Mouse (Mus musculus): ENCODE results near the gene Irf2bp2. TPM values are rescaled to one million over a fixed set of nuclear protein-coding genes. Genes with fewer than 3 reads are reported as not detected.

Irf2bp2 gene
- polyA plus RNA-seq, 1 experiment from 2014 or later = 3.8 TPM

DNA sequence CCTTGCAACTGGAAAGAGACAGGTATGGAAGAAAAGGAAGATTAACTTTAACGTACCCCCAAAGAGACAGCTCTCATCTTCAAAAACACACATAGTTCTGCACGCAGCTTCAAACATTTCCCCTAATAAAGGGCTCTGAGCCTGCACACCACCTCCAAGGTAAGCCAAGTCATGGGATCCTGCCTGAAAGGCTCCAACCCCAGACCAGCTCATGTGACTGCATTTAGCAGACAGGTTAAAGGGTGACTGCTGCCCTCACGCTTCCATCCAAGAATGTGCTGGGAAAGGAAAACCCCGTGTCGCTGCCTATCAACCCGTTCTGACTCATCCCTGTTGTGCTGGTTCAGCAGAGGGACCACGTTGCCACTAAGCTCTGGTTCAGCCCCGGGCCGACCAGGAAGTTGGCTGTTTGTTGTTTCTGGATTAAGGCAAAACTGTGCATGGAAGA, 1.9 kb downstream of the Irf2bp2 start:
- peak overlapping the region; percentile 84 for H3K4me3 ChIP-seq (replicated peaks)
- no peak for ATAC-seq (ENCODE audit: insufficient read depth)
- peaks cover 80% of the 10 kb centered on the region for H3K4me1 ChIP-seq (replicated peaks)
- peak overlapping the region; percentile 94 for H3K27ac ChIP-seq (replicated peaks)
- H3K9ac ChIP-seq = peak overlapping the region; percentile 92
- H3K9me3 ChIP-seq (replicated peaks) = no peaks in the 10 kb centered on the region
- no peaks in the 10 kb centered on the region for H3K27me3 ChIP-seq
- H3K4me2 ChIP-seq = peak overlapping the region; percentile 95
- WGBS (ENCODE audit: insufficient replicate concordance) = 0% methylated on average over 9 of the region's 9 CpGs
- H3K36me3 ChIP-seq (replicated peaks) = peaks cover 10% of the 10 kb centered on the region

DNA sequence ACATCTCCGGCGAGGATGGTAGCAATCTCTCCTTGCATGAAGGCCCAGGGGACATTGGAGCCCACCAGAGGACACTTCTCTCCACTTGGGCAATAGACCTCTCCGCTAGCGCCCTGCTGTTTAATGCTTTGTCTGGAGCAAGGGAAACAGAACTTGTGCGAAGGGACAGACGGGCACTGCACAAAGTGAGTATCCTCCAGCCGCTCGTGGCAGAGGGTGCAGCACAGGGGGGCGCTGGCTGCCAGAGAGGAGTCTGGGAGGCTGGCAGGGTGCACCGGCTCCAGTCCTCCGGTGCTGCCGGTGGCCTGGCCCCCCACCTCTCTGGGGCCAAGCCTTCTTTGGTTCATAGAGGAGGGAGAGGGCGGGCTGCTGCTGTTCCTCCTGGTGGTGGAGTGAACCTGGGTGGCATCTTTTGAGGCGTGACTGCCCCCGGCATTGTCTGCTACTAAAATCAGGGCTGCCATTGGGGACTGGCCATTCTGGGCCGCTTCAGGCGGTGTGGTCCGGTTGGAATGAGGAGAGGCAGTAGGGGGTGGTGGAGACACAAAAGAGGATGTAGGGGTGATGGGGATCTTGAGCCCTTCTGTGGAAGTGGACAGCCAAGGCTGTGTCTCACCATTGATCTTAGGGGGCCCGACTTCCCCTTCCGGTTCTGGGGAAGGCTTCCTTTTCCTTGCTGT, 2.5 kb downstream of the Irf2bp2 start:
- Histone ChIP-seq H3K9me3 (replicated peaks) (no peaks in the 10 kb centered on the region), H3K27ac (replicated peaks) (peak overlapping the region; percentile 94), H3K9ac (peak overlapping the region; percentile 92), H3K4me2 (peak overlapping the region; percentile 95), H3K4me3 (replicated peaks) (peak overlapping the region; percentile 84), H3K4me1 (replicated peaks) (peaks cover 80% of the 10 kb centered on the region), H3K36me3 (replicated peaks) (peaks cover 15% of the 10 kb centered on the region), H3K27me3 (no peaks in the 10 kb centered on the region)
- no peak for ATAC-seq (ENCODE audit: insufficient read depth)
- WGBS (ENCODE audit: insufficient replicate concordance) = 1% methylated on average over 20 of the region's 20 CpGs

DNA sequence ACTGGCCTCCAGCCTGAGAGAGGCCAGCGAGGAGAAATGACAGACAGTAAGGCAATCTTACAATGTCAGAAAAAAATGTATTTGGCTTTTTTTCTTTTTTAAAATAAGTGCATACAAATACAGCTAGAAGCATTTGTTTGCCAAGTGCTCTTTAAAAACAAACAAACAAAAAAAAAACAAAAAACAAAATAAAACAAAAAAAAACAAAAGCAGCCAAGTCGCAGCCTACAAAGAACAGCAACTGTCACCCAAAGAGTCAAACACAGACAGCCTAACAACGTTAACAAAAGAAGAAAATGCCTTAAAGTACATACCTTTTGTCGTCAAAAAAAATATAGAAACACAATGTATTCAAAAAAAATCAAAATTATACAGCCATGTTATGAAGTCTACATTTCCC, 3.2 kb downstream of the Irf2bp2 start:
- Histone ChIP-seq H3K27me3 (no peaks in the 10 kb centered on the region), H3K4me1 (replicated peaks) (peaks cover 80% of the 10 kb centered on the region), H3K9me3 (replicated peaks) (no peaks in the 10 kb centered on the region), H3K36me3 (replicated peaks) (peaks cover 18% of the 10 kb centered on the region), H3K9ac (peak overlapping the region; percentile 68), H3K4me3 (replicated peaks) (peak overlapping the region; percentile 84), H3K4me2 (peak overlapping the region; percentile 95), H3K27ac (replicated peaks) (peak overlapping the region; percentile 94)
- no peak for ATAC-seq (ENCODE audit: insufficient read depth)
- WGBS (ENCODE audit: insufficient replicate concordance) = 10% methylated on average over 4 of the region's 4 CpGs

GRCm38 (mm10) chr8:126590024-126590529, 3.7 kb downstream of the Irf2bp2 start:
- Histone ChIP-seq H3K4me3 (replicated peaks) (peak overlapping the region; percentile 84), H3K36me3 (replicated peaks) (peaks cover 18% of the 10 kb centered on the region), H3K27me3 (no peaks in the 10 kb centered on the region), H3K27ac (replicated peaks) (peak overlapping the region; percentile 94), H3K9me3 (replicated peaks) (no peaks in the 10 kb centered on the region), H3K9ac (peak overlapping the region; percentile 68), H3K4me1 (replicated peaks) (peaks cover 80% of the 10 kb centered on the region), H3K4me2 (peak overlapping the region; percentile 95)
- under 1% methylated on average over 14 of the region's 14 CpGs for WGBS (ENCODE audit: insufficient replicate concordance)
- ATAC-seq (ENCODE audit: insufficient read depth) = no peak

GRCm38 (mm10) chr8:126589507-126590023, 4.2 kb downstream of the Irf2bp2 start:
- Histone ChIP-seq H3K36me3 (replicated peaks) (peaks cover 18% of the 10 kb centered on the region), H3K4me3 (replicated peaks) (peak overlapping the region; percentile 84), H3K9ac (peak overlapping the region; percentile 68), H3K27me3 (no peaks in the 10 kb centered on the region), H3K9me3 (replicated peaks) (no peaks in the 10 kb centered on the region), H3K4me2 (peak overlapping the region; percentile 95), H3K27ac (replicated peaks) (peak overlapping the region; percentile 94), H3K4me1 (replicated peaks) (peaks cover 80% of the 10 kb centered on the region)
- WGBS (ENCODE audit: insufficient replicate concordance) = 3% methylated on average over 1 of the region's 1 CpGs
- no peak for ATAC-seq (ENCODE audit: insufficient read depth)

- peak overlapping the region; percentile 95 for H3K4me2 ChIP-seq
- 6% methylated on average over 11 of the region's 11 CpGs for WGBS (ENCODE audit: insufficient replicate concordance)
- peak overlapping the region; percentile 94 for H3K27ac ChIP-seq (replicated peaks)
- peaks cover 80% of the 10 kb centered on the region for H3K4me1 ChIP-seq (replicated peaks)
- H3K4me3 ChIP-seq (replicated peaks) = peak overlapping the region; percentile 84
- H3K27me3 ChIP-seq = no peaks in the 10 kb centered on the region
- no peaks in the 10 kb centered on the region for H3K9me3 ChIP-seq (replicated peaks)
- peaks cover 18% of the 10 kb centered on the region for H3K36me3 ChIP-seq (replicated peaks)
- peak overlapping the region; percentile 68 for H3K9ac ChIP-seq
- ATAC-seq (ENCODE audit: insufficient read depth) = peak; percentile 45
Measured at GRCm38 (mm10) chr8:126588636-126589506, 4.9 kb downstream of the Irf2bp2 start.

- no peaks in the 10 kb centered on the region for H3K27me3 ChIP-seq
- H3K4me2 ChIP-seq = peak overlapping the region; percentile 95
- no peak for ATAC-seq (ENCODE audit: insufficient read depth)
- no peaks in the 10 kb centered on the region for H3K9me3 ChIP-seq (replicated peaks)
- H3K9ac ChIP-seq = peak overlapping the region; percentile 68
- peaks cover 18% of the 10 kb centered on the region for H3K36me3 ChIP-seq (replicated peaks)
- peak overlapping the region; percentile 84 for H3K4me3 ChIP-seq (replicated peaks)
- WGBS (ENCODE audit: insufficient replicate concordance) = 20% methylated on average over 10 of the region's 10 CpGs
- H3K4me1 ChIP-seq (replicated peaks) = peaks cover 89% of the 10 kb centered on the region
- peak overlapping the region; percentile 94 for H3K27ac ChIP-seq (replicated peaks)
Measured at GRCm38 (mm10) chr8:126587836-126588503, 5.8 kb downstream of the Irf2bp2 start.

DNA sequence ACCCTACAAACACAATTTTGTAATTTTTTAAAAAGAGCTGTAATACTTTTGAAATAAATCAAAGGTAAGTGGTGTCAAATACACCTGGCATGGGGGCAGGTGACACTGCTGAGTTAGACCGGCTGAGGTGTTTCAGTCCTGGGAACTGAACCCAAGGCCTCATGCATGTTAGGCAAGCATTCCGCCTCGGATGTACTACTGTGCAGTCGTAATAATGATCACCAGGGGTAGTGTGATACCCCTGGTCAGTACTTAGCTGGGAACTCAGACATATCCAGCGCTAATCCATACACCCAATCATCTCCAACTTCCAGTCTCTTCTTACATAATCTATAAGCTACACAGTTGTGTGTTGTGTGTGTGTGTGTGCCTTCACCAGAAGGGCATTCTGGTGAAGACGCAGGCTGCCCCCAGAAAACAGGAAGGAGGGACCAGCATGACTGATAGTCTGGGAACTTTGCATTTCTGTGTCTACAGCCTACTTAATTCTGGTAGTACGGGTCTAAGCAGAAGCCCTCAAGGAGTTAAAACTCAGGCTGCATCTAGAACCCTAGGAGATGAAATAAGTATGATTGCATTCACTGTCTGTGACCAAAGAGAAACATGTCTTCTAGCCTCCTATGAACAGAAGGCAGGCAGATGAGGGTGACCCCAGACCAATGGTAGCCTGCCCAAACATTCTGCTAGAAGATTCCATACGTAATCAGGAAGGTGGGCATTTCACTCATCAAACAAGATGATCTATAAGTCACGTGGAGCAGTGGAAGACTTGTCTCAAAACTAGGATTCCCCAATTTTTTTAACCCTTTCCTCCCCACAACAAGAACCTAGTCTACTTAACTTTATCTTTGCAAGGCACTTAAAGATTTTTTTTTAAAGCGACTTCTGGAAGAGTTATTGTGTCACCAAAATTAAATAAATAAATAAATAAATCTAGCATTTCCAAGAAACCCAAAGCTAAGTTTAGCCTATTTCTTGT, 6.9 kb downstream of the Irf2bp2 start:
- no peak for ATAC-seq (ENCODE audit: insufficient read depth)
- Histone ChIP-seq H3K4me3 (replicated peaks) (peak overlapping the region; percentile 3), H3K4me1 (replicated peaks) (peaks cover 83% of the 10 kb centered on the region), H3K36me3 (replicated peaks) (peaks cover 18% of the 10 kb centered on the region), H3K4me2 (peak overlapping the region; percentile 95), H3K9ac (no peak overlapping the region), H3K27me3 (no peaks in the 10 kb centered on the region), H3K27ac (replicated peaks) (peak overlapping the region; percentile 42), H3K9me3 (replicated peaks) (no peaks in the 10 kb centered on the region)
- 54% methylated on average over 10 of the region's 10 CpGs for WGBS (ENCODE audit: insufficient replicate concordance)

GRCm38 (mm10) chr8:126586101-126586500, 7.7 kb downstream of the Irf2bp2 start:
- Histone ChIP-seq H3K4me1 (replicated peaks) (peaks cover 75% of the 10 kb centered on the region), H3K9ac (no peak overlapping the region), H3K9me3 (replicated peaks) (no peaks in the 10 kb centered on the region), H3K27me3 (no peaks in the 10 kb centered on the region), H3K27ac (replicated peaks) (peak overlapping the region; percentile 89), H3K4me3 (replicated peaks) (no peak overlapping the region), H3K36me3 (replicated peaks) (peaks cover 12% of the 10 kb centered on the region), H3K4me2 (peak overlapping the region; percentile 99; the same call in 1 of the 2 replicates)
- ATAC-seq (ENCODE audit: insufficient read depth) = no peak
- 64% methylated on average over 2 of the region's 2 CpGs for WGBS (ENCODE audit: insufficient replicate concordance)

DNA sequence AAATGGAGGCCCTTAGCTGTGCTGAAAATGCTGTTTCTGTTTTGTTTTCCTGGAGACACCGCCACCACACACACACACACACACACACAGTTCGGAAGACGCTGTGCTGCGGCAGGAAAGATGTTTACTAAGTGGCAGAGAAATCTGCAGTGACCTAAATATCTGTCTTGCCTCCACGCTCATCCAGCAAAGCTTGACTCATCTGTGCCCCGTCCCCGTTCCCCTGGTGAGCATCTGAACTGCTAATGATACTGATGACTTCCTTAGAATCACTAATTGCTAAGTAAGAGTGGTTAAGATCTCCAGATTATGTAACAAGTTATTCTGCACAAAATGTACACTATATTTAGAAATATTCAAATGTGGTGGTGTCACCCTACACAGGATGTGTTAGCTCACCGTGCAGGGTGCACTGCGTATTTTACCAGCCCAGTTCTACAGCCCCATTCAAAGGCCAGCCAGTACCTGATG, 8.2 kb downstream of the Irf2bp2 start:
- peaks cover 11% of the 10 kb centered on the region for H3K36me3 ChIP-seq (replicated peaks)
- WGBS (ENCODE audit: insufficient replicate concordance) = 43% methylated on average over 9 of the region's 9 CpGs
- H3K4me1 ChIP-seq (replicated peaks) = peaks cover 74% of the 10 kb centered on the region
- no peaks in the 10 kb centered on the region for H3K9me3 ChIP-seq (replicated peaks)
- peak overlapping the region; percentile 99 for H3K4me2 ChIP-seq
- peak overlapping the region; percentile 89 for H3K27ac ChIP-seq (replicated peaks)
- ATAC-seq (ENCODE audit: insufficient read depth) = no peak
- no peaks in the 10 kb centered on the region for H3K27me3 ChIP-seq
- H3K9ac ChIP-seq = no peak overlapping the region
- H3K4me3 ChIP-seq (replicated peaks) = no peak overlapping the region

Data from liver, embryonic 15.5 days (tissue).